Mouse (Mus musculus): ENCODE data around the gene Atg16l2. TPM values are rescaled to one million over a fixed set of nuclear protein-coding genes. Genes with fewer than 3 reads are reported as not detected.

Atg16l2 gene
- polyA plus RNA-seq, 1 experiment, result 6.6 TPM

DNA sequence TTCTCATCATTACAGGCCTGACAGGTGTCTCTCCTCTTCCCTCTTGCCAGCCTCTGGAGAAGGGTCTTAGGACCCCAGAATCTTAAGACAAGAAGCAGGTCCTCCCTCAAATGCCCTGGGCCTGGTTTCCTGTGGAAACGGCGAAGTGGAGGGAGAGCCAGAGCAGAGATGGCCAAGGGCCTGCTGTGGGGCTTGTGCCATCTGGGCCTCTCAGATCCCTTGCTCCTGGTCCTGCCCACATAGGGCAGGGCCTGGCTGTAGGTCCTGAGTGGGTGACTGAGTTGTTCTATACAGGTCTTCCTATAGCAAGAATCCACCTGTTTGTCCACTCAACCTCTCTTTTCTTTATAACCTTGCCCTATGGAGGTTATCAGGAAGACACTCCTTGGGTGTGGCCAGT is 33.2 kb upstream of the Atg16l2 start:
- no peak overlapping the region for H3K4me3 ChIP-seq
- TF ChIP-seq MYOG (IDR thresholded peaks at IDR 0.05; ENCODE audit: control insufficient read depth in 1 of 3, insufficient read depth in 1 of 3, insufficient read length in 2 of 3, low read depth in 2 of 3) (no peak), E2F4 (IDR thresholded peaks at IDR 0.05; ENCODE audit: insufficient read depth) (no peak), REST (IDR thresholded peaks at IDR 0.05; ENCODE audit: insufficient read depth, insufficient read length) (no peak), USF1 (IDR thresholded peaks at IDR 0.05; ENCODE audit: low read depth) (no peak), POLR2A (IDR thresholded peaks at IDR 0.05; ENCODE audit: insufficient read length, low read depth) (no peak), POLR2AphosphoS2 (IDR thresholded peaks at IDR 0.05; ENCODE audit: insufficient read length, low read depth) (no peak), MYOD1 (IDR thresholded peaks at IDR 0.05; ENCODE audit: control insufficient read depth in 1 of 3, insufficient read length in 2 of 3, low read depth in 2 of 3) (no peak), TCF12 (IDR thresholded peaks at IDR 0.05; ENCODE audit: insufficient read depth, poor library complexity, severe bottlenecking) (no peak)
- H3K79me2 ChIP-seq (ENCODE audit: control insufficient read depth, insufficient read depth), result no peaks in the 10 kb centered on the region
- no peaks in the 10 kb centered on the region for H3K27me3 ChIP-seq (ENCODE audit: control insufficient read depth, insufficient read depth, insufficient read length)
- no peak overlapping the region for H3ac ChIP-seq (ENCODE audit: control insufficient read depth, insufficient read length)
- H3K4me2 ChIP-seq (ENCODE audit: low read depth), result no peak overlapping the region
- H3K36me3 ChIP-seq (ENCODE audit: control insufficient read depth, insufficient read depth), result no peaks in the 10 kb centered on the region

GRCm38 (mm10) chr7:101332045-101332831 is 30.2 kb upstream of the Atg16l2 start:
- no peaks in the 10 kb centered on the region for H3K36me3 ChIP-seq (ENCODE audit: control insufficient read depth, insufficient read depth)
- no peaks in the 10 kb centered on the region for H3K79me2 ChIP-seq (ENCODE audit: control insufficient read depth, insufficient read depth)
- H3K27me3 ChIP-seq (ENCODE audit: control insufficient read depth, insufficient read depth, insufficient read length), result no peaks in the 10 kb centered on the region
- TF ChIP-seq SRF (IDR thresholded peaks at IDR 0.05; ENCODE audit: control insufficient read depth, insufficient read length, low read depth) (no peak), CEBPB (IDR thresholded peaks at IDR 0.05; ENCODE audit: insufficient read depth, poor library complexity, severe bottlenecking) (no peak), TCF3 (IDR thresholded peaks at IDR 0.05; ENCODE audit: insufficient read length, low read depth) (no peak), REST (IDR thresholded peaks at IDR 0.05; ENCODE audit: insufficient read depth, insufficient read length) (no peak), E2F4 (IDR thresholded peaks at IDR 0.05; ENCODE audit: insufficient read depth) (no peak), USF1 (IDR thresholded peaks at IDR 0.05; ENCODE audit: low read depth) (no peak), POLR2A (IDR thresholded peaks at IDR 0.05; ENCODE audit: insufficient read length, low read depth) (no peak), MYOG (IDR thresholded peaks at IDR 0.05; ENCODE audit: control insufficient read depth in 1 of 3, insufficient read depth in 1 of 3, insufficient read length in 2 of 3, low read depth in 2 of 3) (peak in 1 of 3 experiments; percentile 31), TCF12 (IDR thresholded peaks at IDR 0.05; ENCODE audit: insufficient read depth, poor library complexity, severe bottlenecking) (no peak), MAX (IDR thresholded peaks at IDR 0.05; ENCODE audit: low read depth) (no peak), POLR2AphosphoS2 (IDR thresholded peaks at IDR 0.05; ENCODE audit: insufficient read length, low read depth) (no peak), MYOD1 (IDR thresholded peaks at IDR 0.05; ENCODE audit: control insufficient read depth in 1 of 3, insufficient read length in 2 of 3, low read depth in 2 of 3) (peak in 1 of 3 experiments; percentile 44)
- no peak overlapping the region for H3K4me2 ChIP-seq (ENCODE audit: low read depth)
- no peak overlapping the region for H3K4me3 ChIP-seq
- no peak overlapping the region for H3ac ChIP-seq (ENCODE audit: control insufficient read depth, insufficient read length)

DNA sequence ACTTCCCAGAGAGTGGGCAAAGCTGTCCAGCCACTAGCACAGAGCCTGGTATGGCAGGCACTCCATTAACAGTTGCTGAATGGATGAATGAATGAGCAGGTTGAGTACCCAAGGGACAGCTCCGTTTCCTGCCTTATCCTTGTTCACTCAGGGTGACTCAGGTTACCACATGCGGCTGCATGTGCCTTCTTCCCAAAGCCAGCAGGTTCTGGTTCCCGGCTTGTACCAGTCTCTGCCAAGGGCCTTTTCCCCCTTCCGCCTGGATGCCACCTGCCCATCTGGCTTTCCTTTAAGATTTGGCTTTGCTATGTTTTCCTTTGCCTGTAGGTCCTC is 28.8 kb upstream of the Atg16l2 start:
- Histone ChIP-seq H3K4me3 (no peak overlapping the region), H3ac (ENCODE audit: control insufficient read depth, insufficient read length) (no peak overlapping the region)
- TF ChIP-seq POLR2A (IDR thresholded peaks at IDR 0.05; ENCODE audit: insufficient read length, low read depth) (no peak), MAX (IDR thresholded peaks at IDR 0.05; ENCODE audit: low read depth) (no peak), TCF3 (IDR thresholded peaks at IDR 0.05; ENCODE audit: insufficient read length, low read depth) (no peak), REST (IDR thresholded peaks at IDR 0.05; ENCODE audit: insufficient read depth, insufficient read length) (no peak), POLR2AphosphoS2 (IDR thresholded peaks at IDR 0.05; ENCODE audit: insufficient read length, low read depth) (no peak), CEBPB (IDR thresholded peaks at IDR 0.05; ENCODE audit: insufficient read depth, poor library complexity, severe bottlenecking) (no peak), MYOG (IDR thresholded peaks at IDR 0.05; ENCODE audit: control insufficient read depth in 1 of 3, insufficient read depth in 1 of 3, insufficient read length in 2 of 3, low read depth in 2 of 3) (peak in 1 of 3 experiments; percentile 17), SRF (IDR thresholded peaks at IDR 0.05; ENCODE audit: control insufficient read depth, insufficient read length, low read depth) (no peak), MYOD1 (IDR thresholded peaks at IDR 0.05; ENCODE audit: control insufficient read depth in 1 of 3, insufficient read length in 2 of 3, low read depth in 2 of 3) (peak in 2 of 3 experiments; percentile 2 to 6)

GRCm38 (mm10) chr7:101330074-101330840 is 28.2 kb upstream of the Atg16l2 start:
- Histone ChIP-seq H3K36me3 (ENCODE audit: control insufficient read depth, insufficient read depth) (no peaks in the 10 kb centered on the region), H3K27me3 (ENCODE audit: control insufficient read depth, insufficient read depth, insufficient read length) (no peaks in the 10 kb centered on the region), H3K79me2 (ENCODE audit: control insufficient read depth, insufficient read depth) (no peaks in the 10 kb centered on the region), H3ac (ENCODE audit: control insufficient read depth, insufficient read length) (no peak overlapping the region), H3K4me2 (ENCODE audit: low read depth) (peak overlapping the region; percentile 74), H3K4me3 (no peak overlapping the region)
- TF ChIP-seq USF1 (IDR thresholded peaks at IDR 0.05; ENCODE audit: low read depth) (no peak), E2F4 (IDR thresholded peaks at IDR 0.05; ENCODE audit: insufficient read depth) (no peak), SRF (IDR thresholded peaks at IDR 0.05; ENCODE audit: control insufficient read depth, insufficient read length, low read depth) (no peak), POLR2A (IDR thresholded peaks at IDR 0.05; ENCODE audit: insufficient read length, low read depth) (no peak), MYOG (IDR thresholded peaks at IDR 0.05; ENCODE audit: control insufficient read depth in 1 of 3, insufficient read depth in 1 of 3, insufficient read length in 2 of 3, low read depth in 2 of 3) (no peak), MAX (IDR thresholded peaks at IDR 0.05; ENCODE audit: low read depth) (no peak), POLR2AphosphoS2 (IDR thresholded peaks at IDR 0.05; ENCODE audit: insufficient read length, low read depth) (no peak), TCF3 (IDR thresholded peaks at IDR 0.05; ENCODE audit: insufficient read length, low read depth) (no peak), MYOD1 (IDR thresholded peaks at IDR 0.05; ENCODE audit: control insufficient read depth in 1 of 3, insufficient read length in 2 of 3, low read depth in 2 of 3) (no peak), TCF12 (IDR thresholded peaks at IDR 0.05; ENCODE audit: insufficient read depth, poor library complexity, severe bottlenecking) (no peak), REST (IDR thresholded peaks at IDR 0.05; ENCODE audit: insufficient read depth, insufficient read length) (no peak), CEBPB (IDR thresholded peaks at IDR 0.05; ENCODE audit: insufficient read depth, poor library complexity, severe bottlenecking) (no peak)

More for the DNA sequence above, 28.8 kb upstream of the Atg16l2 start:
- H3K36me3 ChIP-seq (ENCODE audit: control insufficient read depth, insufficient read depth), result no peaks in the 10 kb centered on the region
- H3K79me2 ChIP-seq (ENCODE audit: control insufficient read depth, insufficient read depth), result no peaks in the 10 kb centered on the region
- no peaks in the 10 kb centered on the region for H3K27me3 ChIP-seq (ENCODE audit: control insufficient read depth, insufficient read depth, insufficient read length)
- H3K4me2 ChIP-seq (ENCODE audit: low read depth), result peak overlapping the region; percentile 74

All from myocyte (in vitro differentiated cells).